Mouse (Mus musculus): Measurements from ENCODE around the gene Gtpbp8.
A peak's percentile ranks its signal among the peaks of the same experiment; 100 is the strongest.

Gtpbp8 gene

GRCm38 (mm10) chr16:44745866-44746562 lies at the start of gene Gtpbp8:
Gtpbp8 (minus strand) TSS chr16:44746363.
- H3K9me3 ChIP-seq (ENCODE audit: low read length), result no peaks in the 10 kb centered on the region
- TF ChIP-seq NANOG (IDR thresholded peaks at IDR 0.05; ENCODE audit: borderline replicate concordance, low read length), result no peak
- TF ChIP-seq POU5F1 (IDR thresholded peaks at IDR 0.05; ENCODE audit: borderline replicate concordance, low read length), result no peak
- no peak for TF ChIP-seq CTCF (conservative IDR thresholded peaks at IDR 0.05; ENCODE audit: low read length)
- no peaks in the 10 kb centered on the region; the same call in 1 of the 2 replicates for H3K27me3 ChIP-seq (ENCODE audit: insufficient read depth, low read length)
- H3K36me3 ChIP-seq (ENCODE audit: insufficient read depth, low read length), result peaks cover 26% of the 10 kb centered on the region
- H3K4me3 ChIP-seq (replicated peaks; ENCODE audit: low read length), result peak within 1 kb of the TSS; percentile 89
- peaks cover 21% of the 10 kb centered on the region for H3K4me1 ChIP-seq (replicated peaks; ENCODE audit: low read depth, low read length)

GRCm38 (mm10) chr16:44794416-44794815 lies 48.3 kb upstream of the Gtpbp8 start:
- Histone ChIP-seq H3K36me3 (ENCODE audit: insufficient read depth, low read length) (no peaks in the 10 kb centered on the region), H3K27me3 (ENCODE audit: insufficient read depth, low read length) (no peaks in the 10 kb centered on the region), H3K4me3 (replicated peaks; ENCODE audit: low read length) (no peak overlapping the region), H3K4me1 (replicated peaks; ENCODE audit: low read depth, low read length) (no peaks in the 10 kb centered on the region), H3K9me3 (ENCODE audit: low read length) (no peaks in the 10 kb centered on the region)
- TF ChIP-seq POU5F1 (IDR thresholded peaks at IDR 0.05; ENCODE audit: borderline replicate concordance, low read length), result no peak
- no peak for TF ChIP-seq CTCF (conservative IDR thresholded peaks at IDR 0.05; ENCODE audit: low read length)
- no peak for TF ChIP-seq NANOG (IDR thresholded peaks at IDR 0.05; ENCODE audit: borderline replicate concordance, low read length)

GRCm38 (mm10) chr16:44786934-44787333 lies 40.8 kb upstream of the Gtpbp8 start:
- H3K27me3 ChIP-seq (ENCODE audit: insufficient read depth, low read length), result no peaks in the 10 kb centered on the region
- no peaks in the 10 kb centered on the region for H3K36me3 ChIP-seq (ENCODE audit: insufficient read depth, low read length)
- H3K9me3 ChIP-seq (ENCODE audit: low read length), result no peaks in the 10 kb centered on the region
- H3K4me1 ChIP-seq (replicated peaks; ENCODE audit: low read depth, low read length), result no peaks in the 10 kb centered on the region
- no peak overlapping the region for H3K4me3 ChIP-seq (replicated peaks; ENCODE audit: low read length)
- TF ChIP-seq CTCF (conservative IDR thresholded peaks at IDR 0.05; ENCODE audit: low read length), result no peak
- TF ChIP-seq POU5F1 (IDR thresholded peaks at IDR 0.05; ENCODE audit: borderline replicate concordance, low read length), result no peak
- no peak for TF ChIP-seq NANOG (IDR thresholded peaks at IDR 0.05; ENCODE audit: borderline replicate concordance, low read length)

GRCm38 (mm10) chr16:44780751-44781150 lies 34.6 kb upstream of the Gtpbp8 start:
- Histone ChIP-seq H3K36me3 (ENCODE audit: insufficient read depth, low read length) (no peaks in the 10 kb centered on the region), H3K4me3 (replicated peaks; ENCODE audit: low read length) (no peak overlapping the region)

GRCm38 (mm10) chr16:44779494-44779893 lies 33.3 kb upstream of the Gtpbp8 start:
- Histone ChIP-seq H3K36me3 (ENCODE audit: insufficient read depth, low read length) (no peaks in the 10 kb centered on the region), H3K27me3 (ENCODE audit: insufficient read depth, low read length) (no peaks in the 10 kb centered on the region), H3K9me3 (ENCODE audit: low read length) (no peaks in the 10 kb centered on the region), H3K4me3 (replicated peaks; ENCODE audit: low read length) (no peak overlapping the region), H3K4me1 (replicated peaks; ENCODE audit: low read depth, low read length) (no peaks in the 10 kb centered on the region)
- TF ChIP-seq CTCF (conservative IDR thresholded peaks at IDR 0.05; ENCODE audit: low read length) (no peak), POU5F1 (IDR thresholded peaks at IDR 0.05; ENCODE audit: borderline replicate concordance, low read length) (no peak), NANOG (IDR thresholded peaks at IDR 0.05; ENCODE audit: borderline replicate concordance, low read length) (no peak)

More at GRCm38 (mm10) chr16:44780751-44781150, 34.6 kb upstream of the Gtpbp8 start:
- H3K9me3 ChIP-seq (ENCODE audit: low read length), result no peaks in the 10 kb centered on the region
- H3K4me1 ChIP-seq (replicated peaks; ENCODE audit: low read depth, low read length), result no peaks in the 10 kb centered on the region
- H3K27me3 ChIP-seq (ENCODE audit: insufficient read depth, low read length), result no peaks in the 10 kb centered on the region
- TF ChIP-seq POU5F1 (IDR thresholded peaks at IDR 0.05; ENCODE audit: borderline replicate concordance, low read length) (no peak), NANOG (IDR thresholded peaks at IDR 0.05; ENCODE audit: borderline replicate concordance, low read length) (no peak), CTCF (conservative IDR thresholded peaks at IDR 0.05; ENCODE audit: low read length) (peak; percentile 31; the same call in 1 of the 2 replicates)

- Histone ChIP-seq H3K4me1 (replicated peaks; ENCODE audit: low read depth, low read length) (no peaks in the 10 kb centered on the region), H3K27me3 (ENCODE audit: insufficient read depth, low read length) (no peaks in the 10 kb centered on the region), H3K9me3 (ENCODE audit: low read length) (no peaks in the 10 kb centered on the region), H3K36me3 (ENCODE audit: insufficient read depth, low read length) (no peaks in the 10 kb centered on the region), H3K4me3 (replicated peaks; ENCODE audit: low read length) (no peak overlapping the region)
- TF ChIP-seq NANOG (IDR thresholded peaks at IDR 0.05; ENCODE audit: borderline replicate concordance, low read length) (no peak), POU5F1 (IDR thresholded peaks at IDR 0.05; ENCODE audit: borderline replicate concordance, low read length) (no peak), CTCF (conservative IDR thresholded peaks at IDR 0.05; ENCODE audit: low read length) (no peak)
Measured at GRCm38 (mm10) chr16:44778538-44779147, 32.5 kb upstream of the Gtpbp8 start.

- Histone ChIP-seq H3K9me3 (ENCODE audit: low read length) (no peaks in the 10 kb centered on the region), H3K4me3 (replicated peaks; ENCODE audit: low read length) (no peak overlapping the region), H3K4me1 (replicated peaks; ENCODE audit: low read depth, low read length) (no peaks in the 10 kb centered on the region), H3K36me3 (ENCODE audit: insufficient read depth, low read length) (no peaks in the 10 kb centered on the region), H3K27me3 (ENCODE audit: insufficient read depth, low read length) (no peaks in the 10 kb centered on the region)
- TF ChIP-seq NANOG (IDR thresholded peaks at IDR 0.05; ENCODE audit: borderline replicate concordance, low read length) (no peak), CTCF (conservative IDR thresholded peaks at IDR 0.05; ENCODE audit: low read length) (no peak), POU5F1 (IDR thresholded peaks at IDR 0.05; ENCODE audit: borderline replicate concordance, low read length) (no peak)
Measured at GRCm38 (mm10) chr16:44774201-44774600, 28.0 kb upstream of the Gtpbp8 start.

- no peaks in the 10 kb centered on the region for H3K27me3 ChIP-seq (ENCODE audit: insufficient read depth, low read length)
- no peaks in the 10 kb centered on the region for H3K9me3 ChIP-seq (ENCODE audit: low read length)
- H3K4me1 ChIP-seq (replicated peaks; ENCODE audit: low read depth, low read length), result no peaks in the 10 kb centered on the region
- H3K4me3 ChIP-seq (replicated peaks; ENCODE audit: low read length), result no peak overlapping the region
- TF ChIP-seq NANOG (IDR thresholded peaks at IDR 0.05; ENCODE audit: borderline replicate concordance, low read length), result no peak
- TF ChIP-seq CTCF (conservative IDR thresholded peaks at IDR 0.05; ENCODE audit: low read length), result no peak
- TF ChIP-seq POU5F1 (IDR thresholded peaks at IDR 0.05; ENCODE audit: borderline replicate concordance, low read length), result no peak
- H3K36me3 ChIP-seq (ENCODE audit: insufficient read depth, low read length), result no peaks in the 10 kb centered on the region
Measured at GRCm38 (mm10) chr16:44773673-44774072, 27.5 kb upstream of the Gtpbp8 start.
